Mouse (Mus musculus): ENCODE results near the gene Siae. TPM values are rescaled to one million over a fixed set of nuclear protein-coding genes. Genes with fewer than 3 reads are reported as not detected.

The Siae gene
- total and polyA plus RNA-seq, 2 experiments, result 17.4 to 27.5 TPM

DNA sequence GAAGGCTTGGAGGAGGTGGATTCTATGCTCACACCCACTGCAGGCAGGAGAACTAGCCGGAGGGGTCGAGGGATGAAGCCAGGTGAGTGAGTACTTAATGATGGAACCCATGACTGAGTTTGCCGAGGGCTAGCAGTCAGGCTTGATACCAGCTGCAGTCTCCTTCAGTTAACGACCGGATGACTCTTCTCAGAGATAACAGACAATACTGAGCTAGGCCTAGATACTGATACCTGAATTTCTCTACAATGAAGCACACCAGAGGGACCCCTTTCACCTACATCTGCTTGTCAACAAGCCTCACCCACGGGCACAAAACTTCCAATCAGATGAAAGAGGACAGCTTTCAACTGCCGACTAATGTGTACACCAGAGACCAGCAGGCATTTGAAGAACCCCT is 110.5 kb downstream of the Siae start:
- H3K4me1 ChIP-seq (ENCODE audit: control insufficient read depth, insufficient read depth, low read length), result no peaks in the 10 kb centered on the region
- no peak overlapping the region for H3K4me3 ChIP-seq (ENCODE audit: insufficient read depth, low read depth, low read length)
- no peak for TF ChIP-seq POLR2A (IDR thresholded peaks at IDR 0.05; ENCODE audit: extremely low read depth, insufficient read depth, low read length)
- TF ChIP-seq CTCF (IDR thresholded peaks at IDR 0.05; ENCODE audit: low read depth, low read length), result no peak
- H3K9ac ChIP-seq (ENCODE audit: low read depth, low read length), result no peak overlapping the region
- no peaks in the 10 kb centered on the region for H3K79me2 ChIP-seq (ENCODE audit: control insufficient read depth, insufficient read depth, low read length)
- DNase-seq (ENCODE audit: extremely low read depth, low read depth, low spot score), result no peak
- no peaks in the 10 kb centered on the region for H3K27me3 ChIP-seq (ENCODE audit: control insufficient read depth, insufficient read depth, low read length)
- WGBS, result 66% methylated on average over 7 of the region's 7 CpGs
- H3K27ac ChIP-seq (replicated peaks; ENCODE audit: insufficient read depth, low read depth, low read length), result no peak overlapping the region
- H3K36me3 ChIP-seq (ENCODE audit: control insufficient read depth, insufficient read depth, low read length), result no peaks in the 10 kb centered on the region

GRCm38 (mm10) chr9:37669115-37669514 is 113.6 kb downstream of the Siae start, which contains the start of gene Panx3:
TSS of gene Panx3 (minus strand) at chr9:37669235.
- whole genome bisulfite sequencing, result 76% methylated on average over 6 of the region's 6 CpGs
- H3K79me2 ChIP-seq (ENCODE audit: control insufficient read depth, insufficient read depth, low read length), result no peaks in the 10 kb centered on the region
- H3K9ac ChIP-seq (ENCODE audit: low read depth, low read length), result no peak within 1 kb of the TSS
- H3K36me3 ChIP-seq (ENCODE audit: control insufficient read depth, insufficient read depth, low read length), result no peaks in the 10 kb centered on the region
- no peaks in the 10 kb centered on the region for H3K27me3 ChIP-seq (ENCODE audit: control insufficient read depth, insufficient read depth, low read length)
- TF ChIP-seq CTCF (IDR thresholded peaks at IDR 0.05; ENCODE audit: low read depth, low read length) (no peak), POLR2A (IDR thresholded peaks at IDR 0.05; ENCODE audit: extremely low read depth, insufficient read depth, low read length) (no peak)
- H3K4me1 ChIP-seq (ENCODE audit: control insufficient read depth, insufficient read depth, low read length), result no peaks in the 10 kb centered on the region
- H3K4me3 ChIP-seq (ENCODE audit: insufficient read depth, low read depth, low read length), result no peak within 1 kb of the TSS
- no peak for DNase-seq (ENCODE audit: extremely low read depth, low read depth, low spot score)
- no peak within 1 kb of the TSS for H3K27ac ChIP-seq (replicated peaks; ENCODE audit: insufficient read depth, low read depth, low read length)

DNA sequence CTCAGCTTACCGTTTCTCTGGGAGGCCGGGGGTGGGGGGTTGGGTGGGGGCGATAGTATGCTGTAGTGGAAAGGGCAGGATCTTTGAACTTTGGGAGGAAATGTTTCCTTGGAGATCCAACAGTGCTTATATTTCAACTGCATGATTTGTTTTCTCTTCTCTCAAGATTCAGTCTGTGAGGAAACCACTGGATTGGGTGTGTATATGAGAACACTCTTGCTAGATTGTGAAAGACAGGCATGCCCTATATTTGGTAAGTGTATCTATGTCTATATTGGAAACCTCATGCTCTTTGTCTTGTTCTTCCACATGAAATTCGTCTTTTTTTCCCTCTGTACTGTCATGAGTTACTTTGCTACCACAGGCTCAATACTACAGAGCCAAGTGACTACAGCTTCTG is 114.2 kb downstream of the Siae start:
- Histone ChIP-seq H3K79me2 (ENCODE audit: control insufficient read depth, insufficient read depth, low read length) (no peaks in the 10 kb centered on the region), H3K27me3 (ENCODE audit: control insufficient read depth, insufficient read depth, low read length) (no peaks in the 10 kb centered on the region), H3K36me3 (ENCODE audit: control insufficient read depth, insufficient read depth, low read length) (no peaks in the 10 kb centered on the region), H3K27ac (replicated peaks; ENCODE audit: insufficient read depth, low read depth, low read length) (no peak overlapping the region), H3K9ac (ENCODE audit: low read depth, low read length) (no peak overlapping the region), H3K4me3 (ENCODE audit: insufficient read depth, low read depth, low read length) (no peak overlapping the region), H3K4me1 (ENCODE audit: control insufficient read depth, insufficient read depth, low read length) (no peaks in the 10 kb centered on the region)
- no peak for TF ChIP-seq POLR2A (IDR thresholded peaks at IDR 0.05; ENCODE audit: extremely low read depth, insufficient read depth, low read length)
- TF ChIP-seq CTCF (IDR thresholded peaks at IDR 0.05; ENCODE audit: low read depth, low read length), result no peak
- 58% methylated on average over 4 of the region's 4 CpGs for WGBS
- no peak for DNase-seq (ENCODE audit: extremely low read depth, low read depth, low spot score)

DNA sequence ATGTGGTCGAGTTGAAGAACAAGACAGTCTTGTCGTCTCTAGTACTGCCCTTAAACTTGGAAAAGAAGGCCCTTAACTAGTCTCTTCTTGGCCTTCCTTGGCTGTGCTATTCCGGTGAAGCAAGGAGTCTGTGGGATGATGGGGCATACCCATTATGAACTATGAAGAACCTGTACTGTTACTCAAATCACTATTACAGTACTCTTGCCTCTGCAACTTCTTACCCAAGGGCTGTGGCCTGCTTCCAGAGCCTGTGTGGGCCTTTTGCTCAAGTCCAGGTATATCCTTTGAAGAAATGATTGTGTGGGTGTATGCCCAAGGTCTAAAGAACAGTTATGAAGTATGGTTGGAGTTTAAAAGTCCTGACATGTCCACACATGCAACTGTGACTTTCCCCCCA is 114.8 kb downstream of the Siae start:
- WGBS, result 93% methylated on average over 3 of the region's 3 CpGs
- no peaks in the 10 kb centered on the region for H3K27me3 ChIP-seq (ENCODE audit: control insufficient read depth, insufficient read depth, low read length)
- no peak overlapping the region for H3K27ac ChIP-seq (replicated peaks; ENCODE audit: insufficient read depth, low read depth, low read length)
- H3K4me1 ChIP-seq (ENCODE audit: control insufficient read depth, insufficient read depth, low read length), result no peaks in the 10 kb centered on the region
- no peaks in the 10 kb centered on the region for H3K36me3 ChIP-seq (ENCODE audit: control insufficient read depth, insufficient read depth, low read length)
- DNase-seq (ENCODE audit: extremely low read depth, low read depth, low spot score), result no peak
- no peaks in the 10 kb centered on the region for H3K79me2 ChIP-seq (ENCODE audit: control insufficient read depth, insufficient read depth, low read length)
- TF ChIP-seq CTCF (IDR thresholded peaks at IDR 0.05; ENCODE audit: low read depth, low read length) (no peak), POLR2A (IDR thresholded peaks at IDR 0.05; ENCODE audit: extremely low read depth, insufficient read depth, low read length) (no peak)
- H3K4me3 ChIP-seq (ENCODE audit: insufficient read depth, low read depth, low read length), result no peak overlapping the region
- no peak overlapping the region for H3K9ac ChIP-seq (ENCODE audit: low read depth, low read length)

- DNase-seq (ENCODE audit: extremely low read depth, low read depth, low spot score), result no peak
- Histone ChIP-seq H3K27me3 (ENCODE audit: control insufficient read depth, insufficient read depth, low read length) (no peaks in the 10 kb centered on the region), H3K9ac (ENCODE audit: low read depth, low read length) (no peak overlapping the region), H3K36me3 (ENCODE audit: control insufficient read depth, insufficient read depth, low read length) (no peaks in the 10 kb centered on the region), H3K27ac (replicated peaks; ENCODE audit: insufficient read depth, low read depth, low read length) (no peak overlapping the region), H3K79me2 (ENCODE audit: control insufficient read depth, insufficient read depth, low read length) (no peaks in the 10 kb centered on the region), H3K4me1 (ENCODE audit: control insufficient read depth, insufficient read depth, low read length) (no peaks in the 10 kb centered on the region), H3K4me3 (ENCODE audit: insufficient read depth, low read depth, low read length) (no peak overlapping the region)
- TF ChIP-seq POLR2A (IDR thresholded peaks at IDR 0.05; ENCODE audit: extremely low read depth, insufficient read depth, low read length) (no peak), CTCF (IDR thresholded peaks at IDR 0.05; ENCODE audit: low read depth, low read length) (no peak)
- 83% methylated on average over 4 of the region's 4 CpGs for WGBS
These were observed 119.8 kb downstream of the Siae start for GRCm38 (mm10) chr9:37675287-37675686.

DNA sequence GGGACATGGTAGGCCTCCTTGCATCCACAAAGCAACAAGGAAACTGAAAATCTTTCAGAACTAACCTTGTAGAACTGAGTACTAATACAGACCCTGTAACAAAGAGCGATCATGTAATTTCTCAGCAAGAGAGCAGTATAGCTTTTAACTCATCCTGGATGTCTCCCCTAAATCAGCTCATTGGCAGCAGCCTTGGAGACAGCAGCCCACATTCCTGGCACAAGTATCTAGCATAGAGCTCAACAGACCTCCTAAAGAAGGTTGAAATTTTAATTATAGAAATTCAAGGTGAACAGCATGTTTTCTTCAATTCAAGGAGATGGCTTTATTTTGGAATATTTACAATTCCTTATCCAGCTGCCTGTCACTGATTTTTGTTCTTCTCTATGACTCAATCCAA is 125.6 kb downstream of the Siae start:
- no peak for TF ChIP-seq POLR2A (IDR thresholded peaks at IDR 0.05; ENCODE audit: extremely low read depth, insufficient read depth, low read length)
- TF ChIP-seq CTCF (IDR thresholded peaks at IDR 0.05; ENCODE audit: low read depth, low read length), result no peak
- Histone ChIP-seq H3K27me3 (ENCODE audit: control insufficient read depth, insufficient read depth, low read length) (no peaks in the 10 kb centered on the region), H3K27ac (replicated peaks; ENCODE audit: insufficient read depth, low read depth, low read length) (no peak overlapping the region), H3K79me2 (ENCODE audit: control insufficient read depth, insufficient read depth, low read length) (no peaks in the 10 kb centered on the region), H3K9ac (ENCODE audit: low read depth, low read length) (no peak overlapping the region), H3K36me3 (ENCODE audit: control insufficient read depth, insufficient read depth, low read length) (no peaks in the 10 kb centered on the region), H3K4me3 (ENCODE audit: insufficient read depth, low read depth, low read length) (no peak overlapping the region), H3K4me1 (ENCODE audit: control insufficient read depth, insufficient read depth, low read length) (no peaks in the 10 kb centered on the region)
- 94% methylated on average over 1 of the region's 1 CpGs for WGBS
- no peak for DNase-seq (ENCODE audit: extremely low read depth, low read depth, low spot score)

Measured in liver, adult 2 months (tissue).